Mouse (Mus musculus) 3134 (cell line): ENCODE measurements around the gene Ormdl3.
A peak's percentile ranks its signal among the peaks of the same experiment; 100 is the strongest.

Experiments
- DNase-seq: peaks from one replicate; pipeline ENCODE4 v3.0.0-alpha.2; 2011; ENCODE audit warnings: low spot score; ENCODE audit not compliant: insufficient read length; ENCODE audit errors: extremely low read depth

The Ormdl3 gene

GRCm38 (mm10) chr11:98553966-98554365, 33.2 kb downstream of the Ormdl3 start:
- no peak for DNase-seq

- DNase-seq: peak; percentile 25
These were observed 36.0 kb downstream of the Ormdl3 start, which contains the start of gene Zpbp2 for GRCm38 (mm10) chr11:98550975-98551828. TSS of gene Zpbp2 (plus strand) at chr11:98551097.

- DNase-seq: no peak
These were observed 36.7 kb downstream of the Ormdl3 start for GRCm38 (mm10) chr11:98550311-98550974.

- DNase-seq: no peak
These were observed 37.8 kb downstream of the Ormdl3 start for GRCm38 (mm10) chr11:98549363-98549762.

- DNase-seq: no peak
These were observed 39.9 kb downstream of the Ormdl3 start for GRCm38 (mm10) chr11:98547308-98547693.

- no peak for DNase-seq
These were observed 40.5 kb downstream of the Ormdl3 start for GRCm38 (mm10) chr11:98546529-98547307.

GRCm38 (mm10) chr11:98545711-98546231, 41.4 kb downstream of the Ormdl3 start, which contains the start of gene Ikzf3:
TSS of gene Ikzf3 (minus strand) at chr11:98546031.
- DNase-seq: no peak

GRCm38 (mm10) chr11:98544890-98545677, 42.1 kb downstream of the Ormdl3 start:
- peak; percentile 14 for DNase-seq

- DNase-seq: no peak
These were observed 43.8 kb downstream of the Ormdl3 start for GRCm38 (mm10) chr11:98543414-98543813.

- no peak for DNase-seq
These were observed 44.6 kb downstream of the Ormdl3 start for GRCm38 (mm10) chr11:98542553-98542952.

GRCm38 (mm10) chr11:98540319-98540718, 46.8 kb downstream of the Ormdl3 start:
- DNase-seq: no peak

GRCm38 (mm10) chr11:98537480-98538034, 49.6 kb downstream of the Ormdl3 start:
- DNase-seq: no peak
